Comparison of ENCODE assay signal across 35 mouse cellular contexts in genomic region chr15:99079804-99080203, GRCm38 (mm10). TPM values are rescaled to one million over a fixed set of nuclear protein-coding genes. Genes with fewer than 3 reads are reported as not detected.
DNase-seq lines count a peak whose midpoint lies in the region; ATAC-seq and TF ChIP-seq lines count a peak whose summit lies in the region.
"Had no signal": no experiment of that assay in that cellular context is flagged by ENCODE, and none has a peak within 500 bp of the region (broad histone marks: within the 10 kb centered on the region; RNA-seq: fewer than 3 reads in every experiment).

No protein-coding gene starts in this region.

- H3K36me3 ChIP-seq in embryonic facial prominence, embryonic 13.5 days = peaks cover 55% of the 10 kb centered on the region
- H3K36me3 ChIP-seq in embryonic facial prominence, embryonic 10.5 days (replicated peaks) = peaks cover 77% of the 10 kb centered on the region
- peaks cover 57 to 83% of the 10 kb centered on the region in 2 experiments for H3K36me3 ChIP-seq in CH12.LX (replicated peaks in 1 of 2; ENCODE audit: control insufficient read depth in 1 of 2, insufficient read depth in 1 of 2, low read length in 1 of 2)
- H3K36me3 ChIP-seq: neural tube, embryonic 15.5 days had no signal

- peaks cover 11% of the 10 kb centered on the region for H3K79me2 ChIP-seq in CH12.LX (replicated peaks; ENCODE audit: control insufficient read depth, extremely low read depth, insufficient read depth, poor library complexity, severe bottlenecking)

- peaks cover 42% of the 10 kb centered on the region for H3K4me1 ChIP-seq in embryonic facial prominence, embryonic 13.5 days
- peaks cover 42% of the 10 kb centered on the region for H3K4me1 ChIP-seq in embryonic facial prominence, embryonic 10.5 days
- H3K4me1 ChIP-seq in CH12.LX (ENCODE audit: control insufficient read depth in 1 of 2, insufficient read depth in 2 of 2) = peaks cover 4 to 31% of the 10 kb centered on the region in 2 experiments; a peak in 3 of 4 replicates
- no peaks in the 10 kb centered on the region for H3K4me1 ChIP-seq in cortical plate, adult 2 months (ENCODE audit: control insufficient read depth, insufficient read depth, low read length)

- intact Hi-C loops in left cerebral cortex, adult 2 months (cut with DNase I) = loop anchor here (5.0 to 10.0 kb wide), 2 partner anchors 117 to 185 kb away; no protein-coding TSS in a partner anchor
- intact Hi-C loops in left cerebral cortex, postnatal 36 days (cut with DNase I) = loop anchor here (5.0 to 10.0 kb wide), 2 partner anchors 117 to 185 kb away; no protein-coding TSS in a partner anchor

- H3K9me3 ChIP-seq in embryonic facial prominence, embryonic 13.5 days = no peaks in the 10 kb centered on the region
- H3K9me3 ChIP-seq in embryonic facial prominence, embryonic 10.5 days = no peaks in the 10 kb centered on the region
- H3K9me3 ChIP-seq in CH12.LX (replicated peaks; ENCODE audit: low read length) = no peaks in the 10 kb centered on the region
- H3K9me3 ChIP-seq: heart, embryonic 12.5 days; limb, embryonic 12.5 days; liver, embryonic 15.5 days; neural tube, embryonic 15.5 days had no signal

- H3K4me3 ChIP-seq in embryonic facial prominence, embryonic 13.5 days = no peak overlapping the region
- H3K4me3 ChIP-seq in embryonic facial prominence, embryonic 10.5 days = no peak overlapping the region
- no peak overlapping the region for H3K4me3 ChIP-seq in left cerebral cortex, adult 2 months
- no peak overlapping the region for H3K4me3 ChIP-seq in CH12.LX (replicated peaks in 1 of 3; ENCODE audit: low read depth in 2 of 3, low read length in 2 of 3, poor library complexity in 1 of 3)
- H3K4me3 ChIP-seq in cortical plate, adult 2 months (ENCODE audit: insufficient read depth, low read length) = no peak overlapping the region
- H3K4me3 ChIP-seq: heart, embryonic 12.5 days; limb, embryonic 12.5 days; liver, embryonic 15.5 days; neural tube, embryonic 15.5 days had no signal

- TF ChIP-seq RAD21 in CH12.LX (IDR thresholded peaks at IDR 0.05; ENCODE audit: low read depth, low read length) = no peak

- TF ChIP-seq EP300 in CH12.LX (IDR thresholded peaks at IDR 0.05; ENCODE audit: low read length) = no peak

- dilution Hi-C loops in CH12.LX (cut with MboI; ENCODE audit: extremely low pct_ligation_motif_present, extremely low pct_unique_long_range_greater_than_20kb, low sequenced_read_pairs) = no loop called here

- TF ChIP-seq POLR2A in CH12.LX (IDR thresholded peaks at IDR 0.05; ENCODE audit: low read depth, low read length) = no peak
- no peak for TF ChIP-seq POLR2A in cortical plate, adult 2 months (IDR thresholded peaks at IDR 0.05; ENCODE audit: extremely low read depth, insufficient read depth, low read length)

- WGBS in embryonic facial prominence, embryonic 13.5 days = 84% methylated on average over 3 of the region's 3 CpGs
- 87% methylated on average over 3 of the region's 3 CpGs for WGBS in embryonic facial prominence, embryonic 10.5 days

- no peak for ATAC-seq in embryonic facial prominence, embryonic 13.5 days (ENCODE audit: insufficient number of reproducible peaks, insufficient read depth, low FRiP score, low TSS enrichment, low read depth)
- ATAC-seq: forebrain, embryonic 14.5 days; inflammation-experienced regulatory T-cells, adult 6 months had no signal

- DNase-seq in embryonic facial prominence, embryonic 10.5 days (ENCODE audit: low spot score) = no peak
- DNase-seq in left cerebral cortex, adult 2 months (ENCODE audit: extremely low spot score in 1 of 2, low spot score in 2 of 2) = no peak
- no peak for DNase-seq in left cerebral cortex, postnatal 36 days (ENCODE audit: low spot score in 2 of 2)
- no peak for DNase-seq in CH12.LX (ENCODE audit: extremely low read depth)
- DNase-seq in retina, embryonic 14.5 days (ENCODE audit: low spot score) = no peak
- DNase-seq in embryo, embryonic 11 days = no peak
- DNase-seq: adrenal gland, postnatal 14 days; cerebellum, adult 11 months; cerebellum, adult 9-11 months; gastrocnemius, postnatal 25 days; heart, postnatal 4 days; kidney, adult 18-20 months; kidney, postnatal 4 days; layer of hippocampus, adult 9-11 months; midbrain, embryonic 14.5 days; right cerebral cortex, postnatal 25 days; thymus, adult 18-20 months; thymus, postnatal 25 days had no signal

- H3K9ac ChIP-seq in embryonic facial prominence, embryonic 13.5 days = 0 out of 2 replicates have a peak overlapping the region, but pooled peaks have one; percentile 32
- no peak overlapping the region for H3K9ac ChIP-seq in CH12.LX (ENCODE audit: insufficient read depth, low read depth)
- H3K9ac ChIP-seq: heart, embryonic 12.5 days; hindbrain, embryonic 14.5 days; limb, embryonic 12.5 days; liver, embryonic 15.5 days; neural tube, embryonic 15.5 days had no signal

- H3K27me3 ChIP-seq in embryonic facial prominence, embryonic 13.5 days = peaks cover 22% of the 10 kb centered on the region
- peaks cover 27% of the 10 kb centered on the region for H3K27me3 ChIP-seq in embryonic facial prominence, embryonic 10.5 days (replicated peaks; ENCODE audit: low read depth, poor library complexity, severe bottlenecking)
- H3K27me3 ChIP-seq in CH12.LX (replicated peaks) = no peaks in the 10 kb centered on the region

- TF ChIP-seq CTCF in left cerebral cortex, adult 2 months (IDR thresholded peaks at IDR 0.05) = peak; percentile 25
- peak in 1 of 2 experiments; percentile 24; a peak in 1 of 4 replicates for TF ChIP-seq CTCF in CH12.LX (conservative IDR thresholded peaks at IDR 0.05 in 1 of 2, IDR thresholded peaks at IDR 0.05 in 1 of 2; ENCODE audit: low read depth in 2 of 2, low read length in 2 of 2)
- TF ChIP-seq CTCF in cortical plate, adult 2 months (IDR thresholded peaks at IDR 0.05; ENCODE audit: extremely low read depth, insufficient read depth, low read length) = 0 out of 2 replicates have a peak, but pooled peaks have one; percentile 1

- no peak overlapping the region for H3K27ac ChIP-seq in embryonic facial prominence, embryonic 13.5 days
- H3K27ac ChIP-seq in embryonic facial prominence, embryonic 10.5 days (replicated peaks) = no peak overlapping the region
- H3K27ac ChIP-seq in left cerebral cortex, adult 2 months = no peak overlapping the region
- H3K27ac ChIP-seq in CH12.LX (ENCODE audit: insufficient read depth, low read depth) = no peak overlapping the region
- no peak overlapping the region for H3K27ac ChIP-seq in cortical plate, adult 2 months (ENCODE audit: insufficient read depth, low read length)
- H3K27ac ChIP-seq: hindbrain, embryonic 14.5 days; limb, embryonic 12.5 days; liver, embryonic 15.5 days; macrophage; neural tube, embryonic 15.5 days had no signal

- in situ Hi-C loops in CH12.LX (cut with MboI; ENCODE audit: low pct_ligation_motif_present, low pct_unique_long_range_greater_than_20kb, low sequenced_read_pairs) = no loop called here

- H3K4me2 ChIP-seq in embryonic facial prominence, embryonic 13.5 days = no peak overlapping the region
- no peak overlapping the region for H3K4me2 ChIP-seq in CH12.LX (ENCODE audit: insufficient read depth, low read depth, poor library complexity, severe bottlenecking)
- H3K4me2 ChIP-seq: heart, embryonic 12.5 days; hindbrain, embryonic 14.5 days; limb, embryonic 12.5 days; liver, embryonic 15.5 days; neural tube, embryonic 15.5 days had no signal

RNA-seq across cellular contexts. Expression of gene Troap, which starts 5.4 kb away (rescaled TPM):
- 30.9 and 41.1 TPM in 2 replicates for polyA plus RNA-seq in embryonic facial prominence, embryonic 13.5 days (2015; fragmentation: Nextera tagmentation; extraction: Ambion mirVana)
- 49.8 and 53.1 TPM in 2 replicates for polyA plus RNA-seq in embryonic facial prominence, embryonic 10.5 days (2016; fragmentation: Nextera tagmentation; extraction: Ambion mirVana)
- total RNA-seq in left cerebral cortex, adult 2 months (2021) = under 1 TPM in 1 of 2 experiments, not detected in 1; 0.72 TPM
- under 1 TPM in 1 of 2 experiments, not detected in 1; 0.32 TPM for total RNA-seq in left cerebral cortex, postnatal 36 days (2021)
- total RNA-seq in CH12.LX (2012; rRNA removed) = 17.8 and 25.0 TPM in 2 replicates
- 19.2 and 20.2 TPM in 2 replicates for total RNA-seq in CH12.LX (2014; rRNA removed)
- 61.0 and 74.2 TPM in 2 replicates for polyA plus RNA-seq in CH12.LX (2012; ENCODE audit: insufficient read length, low read depth)
- polyA plus RNA-seq in cortical plate, adult 2 months (2012; rRNA removed) = 0.76 and 1.1 TPM in 2 replicates
- total RNA-seq: liver, adult 2 months had no signal
- polyA plus RNA-seq: liver, adult 2 months had no signal

RNA-seq across cellular contexts. Expression of gene C1ql4, which starts 7.8 kb away (rescaled TPM):
- 0.22 TPM in 1 of 2 replicates, not detected in the other for polyA plus RNA-seq in embryonic facial prominence, embryonic 13.5 days (2015; fragmentation: Nextera tagmentation; extraction: Ambion mirVana)
- polyA plus RNA-seq in embryonic facial prominence, embryonic 10.5 days (2016; fragmentation: Nextera tagmentation; extraction: Ambion mirVana) = 0.36 and 0.52 TPM in 2 replicates
- not detected for total RNA-seq in left cerebral cortex, adult 2 months (2021)
- not detected for total RNA-seq in left cerebral cortex, postnatal 36 days (2021)
- total RNA-seq in CH12.LX (2012; rRNA removed) (0.08 TPM in 1 of 2 replicates, not detected in the other), CH12.LX (2014; rRNA removed) (not detected in 2 replicates)
- polyA plus RNA-seq in CH12.LX (2012; ENCODE audit: insufficient read length, low read depth) = not detected in 2 replicates
- polyA plus RNA-seq in cortical plate, adult 2 months (2012; rRNA removed) = not detected in 2 replicates
- total RNA-seq: adrenal gland, postnatal 14 days; gastrocnemius, adult 18-20 months; gastrocnemius, postnatal 25 days; left cerebral cortex, postnatal 14 days; liver, adult 2 months; megakaryocyte-erythroid progenitor cell, adult 5-6 weeks had no signal
- polyA plus RNA-seq: forebrain, embryonic 14.5 days; frontal cortex, adult 2 months; inflammation-experienced regulatory T-cells, adult 6 months; limb, embryonic 12.5 days; liver, embryonic 15.5 days; lung, embryonic 16.5 days; macrophage; stomach, embryonic 16.5 days had no signal

RNA-seq across cellular contexts. Expression of gene Dnajc22, which starts 13.2 kb away (rescaled TPM):
- 0.44 and 0.52 TPM in 2 replicates for polyA plus RNA-seq in embryonic facial prominence, embryonic 13.5 days (2015; fragmentation: Nextera tagmentation; extraction: Ambion mirVana)
- polyA plus RNA-seq in embryonic facial prominence, embryonic 10.5 days (2016; fragmentation: Nextera tagmentation; extraction: Ambion mirVana) = 1.1 and 1.6 TPM in 2 replicates
- total RNA-seq in left cerebral cortex, adult 2 months (2021) = under 1 TPM in 1 of 2 experiments, not detected in 1; 0.21 TPM
- total RNA-seq in left cerebral cortex, postnatal 36 days (2021) = under 1 TPM; 0.25 to 0.27 TPM
- total RNA-seq in CH12.LX (2012; rRNA removed) (10.0 and 10.6 TPM in 2 replicates), CH12.LX (2014; rRNA removed) (20.4 and 24.2 TPM in 2 replicates)
- polyA plus RNA-seq in CH12.LX (2012; ENCODE audit: insufficient read length, low read depth) = 12.4 and 14.5 TPM in 2 replicates
- 0.06 TPM in 2 replicates for polyA plus RNA-seq in cortical plate, adult 2 months (2012; rRNA removed)
- total RNA-seq: left cerebral cortex, postnatal 14 days; megakaryocyte-erythroid progenitor cell, adult 5-6 weeks had no signal
- polyA plus RNA-seq: frontal cortex, adult 2 months; inflammation-experienced regulatory T-cells, adult 6 months; macrophage had no signal

RNA-seq across cellular contexts. Expression of gene Prph, which starts 24.8 kb away (rescaled TPM):
- 1.8 and 7.1 TPM in 2 replicates for polyA plus RNA-seq in embryonic facial prominence, embryonic 13.5 days (2015; fragmentation: Nextera tagmentation; extraction: Ambion mirVana)
- polyA plus RNA-seq in embryonic facial prominence, embryonic 10.5 days (2016; fragmentation: Nextera tagmentation; extraction: Ambion mirVana) = 3.7 and 6.3 TPM in 2 replicates
- under 1 TPM; 0.91 to 0.97 TPM for total RNA-seq in left cerebral cortex, adult 2 months (2021)
- 1 to 10 TPM in 1 of 2 experiments, under 1 TPM in 1; 0.97 to 1.8 TPM for total RNA-seq in left cerebral cortex, postnatal 36 days (2021)
- total RNA-seq in CH12.LX (2012; rRNA removed) (not detected in 2 replicates), CH12.LX (2014; rRNA removed) (0.12 TPM in 1 of 2 replicates, not detected in the other)
- not detected in 2 replicates for polyA plus RNA-seq in CH12.LX (2012; ENCODE audit: insufficient read length, low read depth)
- polyA plus RNA-seq in cortical plate, adult 2 months (2012; rRNA removed) = 3.1 and 3.2 TPM in 2 replicates
- total RNA-seq: megakaryocyte-erythroid progenitor cell, adult 5-6 weeks had no signal
- polyA plus RNA-seq: inflammation-experienced regulatory T-cells, adult 6 months had no signal

RNA-seq across cellular contexts. Expression of gene Spats2, which starts 45.9 kb away (rescaled TPM):
- polyA plus RNA-seq in embryonic facial prominence, embryonic 13.5 days (2015; fragmentation: Nextera tagmentation; extraction: Ambion mirVana) = 44.1 and 51.0 TPM in 2 replicates
- polyA plus RNA-seq in embryonic facial prominence, embryonic 10.5 days (2016; fragmentation: Nextera tagmentation; extraction: Ambion mirVana) = 60.1 and 62.1 TPM in 2 replicates
- 10 to 100 TPM; 34.8 to 35.6 TPM for total RNA-seq in left cerebral cortex, adult 2 months (2021)
- 10 to 100 TPM; 35.2 to 37.5 TPM for total RNA-seq in left cerebral cortex, postnatal 36 days (2021)
- 26.5 and 27.1 TPM in 2 replicates for total RNA-seq in CH12.LX (2012; rRNA removed)
- 68.3 and 81.0 TPM in 2 replicates for total RNA-seq in CH12.LX (2014; rRNA removed)
- polyA plus RNA-seq in CH12.LX (2012; ENCODE audit: insufficient read length, low read depth) = 79.5 and 81.0 TPM in 2 replicates
- 25.8 and 27.4 TPM in 2 replicates for polyA plus RNA-seq in cortical plate, adult 2 months (2012; rRNA removed)

Comparison
In these comparisons a context has a peak if more than half of its experiments do, and no peak if none do; other contexts are left out.
1. RNA of gene Troap, which starts 5.4 kb away (polyA plus RNA-seq): 61.0 to 74.2 TPM in CH12.LX, 49.8 to 53.1 TPM in embryonic facial prominence, embryonic 10.5 days and 30.9 to 41.1 TPM in embryonic facial prominence, embryonic 13.5 days; 0.76 to 1.1 TPM in cortical plate, adult 2 months; every median in the first group is over 10 times any median in the second.